Mouse (Mus musculus) hindbrain, embryonic 10.5 days (tissue): ENCODE data around the gene Kcnh7. TPM values are rescaled to one million over a fixed set of nuclear protein-coding genes. Genes with fewer than 3 reads are reported as not detected.

Experiments used
- DNase-seq: peaks from one replicate; pipeline ENCODE4 v3.0.0-alpha.2; 2017; ENCODE audit warnings: low spot score
- H3K27ac ChIP-seq: fragments of 300-500 bp; sonication (generic); 2 replicates; pipeline ENCODE4 v1.5.1; 2016; ENCODE audit warnings: mild to moderate bottlenecking, moderate library complexity
- H3K27me3 ChIP-seq: fragments of 300-500 bp; sonication (generic); 2 replicates; pipeline ENCODE4 v1.6.1; 2016; ENCODE audit warnings: mild to moderate bottlenecking; ENCODE audit not compliant: poor library complexity, insufficient read depth, severe bottlenecking
- H3K36me3 ChIP-seq: fragments of 300-500 bp; sonication (generic); 2 replicates; pipeline ENCODE4 v1.6.1; 2016; ENCODE audit warnings: mild to moderate bottlenecking, moderate library complexity
- H3K4me1 ChIP-seq: fragments of 300-500 bp; sonication (generic); replicated peaks from 2 replicates; pipeline ENCODE4 v1.6.1; 2016; ENCODE audit warnings: mild to moderate bottlenecking
- H3K4me3 ChIP-seq: fragments of 300-500 bp; sonication (generic); 2 replicates; pipeline ENCODE4 v1.5.1; 2016; ENCODE audit warnings: mild to moderate bottlenecking, moderate library complexity
- H3K9me3 ChIP-seq: fragments of 300-500 bp; sonication (generic); 2 replicates; pipeline ENCODE4 v1.6.1; 2016; ENCODE audit warnings: mild to moderate bottlenecking, moderate library complexity
- WGBS: fragments of 180-500 bp; shearing (Covaris S2); methylation state at CpG from one replicate; pipeline ENCODE4 v1.1.7; 2016; 5-methylcytosine and 5-hydroxymethylcytosine counted together
- polyA plus RNA-seq: library from polyadenylated mRNA; unstranded; fragments of >200 nt; fragmentation: Nextera tagmentation; extraction: Ambion mirVana; gene quantifications from 2 replicates; pipeline ENCODE4 v1.2.1, GENCODE M21; 2016

Gene Kcnh7
- polyA plus RNA-seq, 1 experiment from 2014 or later: 1.2 TPM

DNA sequence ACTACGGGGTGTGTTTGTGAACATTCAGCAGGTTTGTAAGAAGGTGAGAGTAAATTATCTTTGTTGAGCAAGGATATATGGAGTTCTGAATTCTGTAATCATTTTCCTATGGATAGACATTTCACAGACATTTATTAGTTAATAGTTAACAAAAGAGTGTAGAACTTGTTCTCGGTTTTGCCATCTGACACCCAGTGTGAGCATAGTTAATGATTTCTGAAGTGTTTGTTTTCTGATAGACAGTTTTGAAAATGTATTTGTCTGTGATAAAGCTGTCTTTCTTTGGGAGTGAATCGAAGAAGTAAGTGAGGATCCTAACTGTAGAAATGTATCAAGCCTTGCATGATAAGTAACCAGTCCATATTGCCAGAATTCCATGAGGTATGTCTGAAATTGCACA lies 276.4 kb downstream of the Kcnh7 start:
- H3K4me1 ChIP-seq: no peaks in the 10 kb centered on the region
- no peak for DNase-seq
- H3K27me3 ChIP-seq: no peaks in the 10 kb centered on the region
- no peaks in the 10 kb centered on the region for H3K36me3 ChIP-seq
- H3K27ac ChIP-seq: no peak overlapping the region
- no peaks in the 10 kb centered on the region for H3K9me3 ChIP-seq
- WGBS: 88% methylated on average over 3 of the region's 3 CpGs
- H3K4me3 ChIP-seq: no peak overlapping the region

DNA sequence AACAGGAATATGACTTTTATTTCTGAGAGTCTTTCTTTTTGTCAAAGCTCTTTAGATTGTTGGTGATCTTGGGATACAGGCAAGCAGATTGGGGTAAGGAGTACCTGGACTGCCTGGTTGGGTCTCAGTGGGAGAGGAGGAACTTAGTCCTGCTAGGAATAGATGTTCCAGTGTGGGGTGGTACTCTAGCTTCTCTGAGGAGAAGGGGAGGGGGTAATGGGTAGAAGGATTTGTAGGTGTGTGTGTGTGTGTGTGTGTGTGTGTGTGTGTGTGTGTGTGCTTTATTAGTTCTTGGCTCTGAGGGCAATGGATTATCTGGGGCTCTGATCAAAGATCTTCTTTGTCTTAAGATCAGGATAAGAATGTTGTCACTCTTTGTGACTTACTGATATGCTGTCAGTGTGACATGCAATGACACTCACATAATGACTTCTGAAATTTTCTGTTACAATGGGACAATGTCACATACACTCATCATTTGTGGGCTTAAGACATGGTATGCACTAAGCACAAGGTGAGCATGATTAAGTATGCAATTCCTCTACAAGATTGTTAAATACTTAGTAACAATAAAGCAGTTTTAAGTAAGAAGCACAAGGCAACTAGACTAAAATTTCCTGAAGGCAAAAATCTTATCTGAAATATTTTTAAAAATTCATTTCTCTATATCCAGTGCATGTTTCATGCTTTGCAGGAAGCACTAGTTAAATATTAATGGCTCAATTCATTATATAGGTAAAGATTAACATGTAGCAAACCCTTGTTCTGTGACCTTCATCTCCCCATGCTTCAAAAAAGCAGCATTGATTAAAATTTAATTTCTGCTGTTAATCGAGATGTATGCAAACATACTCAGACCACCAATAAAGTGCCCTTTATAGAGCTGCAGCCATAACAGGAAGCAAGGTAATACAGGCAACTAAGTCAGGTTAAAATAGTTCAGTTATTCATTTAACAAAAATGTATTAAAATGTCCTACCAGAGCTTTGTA lies 281.4 kb downstream of the Kcnh7 start:
- 86% methylated on average over 1 of the region's 1 CpGs for WGBS
- no peak overlapping the region for H3K4me3 ChIP-seq
- no peak overlapping the region for H3K27ac ChIP-seq
- no peaks in the 10 kb centered on the region for H3K4me1 ChIP-seq
- DNase-seq: no peak
- no peaks in the 10 kb centered on the region for H3K9me3 ChIP-seq
- H3K36me3 ChIP-seq: no peaks in the 10 kb centered on the region
- no peaks in the 10 kb centered on the region for H3K27me3 ChIP-seq

DNA sequence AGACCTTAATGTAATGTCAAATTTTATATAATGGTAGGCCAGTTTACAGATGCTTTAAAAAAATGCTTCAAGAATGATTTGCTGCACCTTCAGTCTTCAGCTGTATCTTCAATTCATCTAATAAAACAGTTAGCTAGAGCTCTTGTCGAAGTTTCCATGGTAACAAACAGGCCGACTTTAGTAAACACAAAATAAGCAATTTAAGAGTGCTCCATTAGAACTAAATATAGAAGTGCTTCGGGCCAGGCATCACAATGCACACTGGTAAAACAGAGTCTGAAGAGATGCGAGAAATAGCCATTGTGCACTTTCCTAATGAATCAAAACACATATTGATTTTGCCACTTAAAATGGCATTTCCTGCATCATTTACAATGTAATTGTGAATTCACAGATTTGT lies 305.3 kb downstream of the Kcnh7 start:
- Histone ChIP-seq H3K27me3 (no peaks in the 10 kb centered on the region), H3K27ac (no peak overlapping the region), H3K4me1 (no peaks in the 10 kb centered on the region), H3K9me3 (no peaks in the 10 kb centered on the region), H3K36me3 (no peaks in the 10 kb centered on the region), H3K4me3 (no peak overlapping the region)
- DNase-seq: no peak
- WGBS: 86% methylated on average over 4 of the region's 4 CpGs

DNA sequence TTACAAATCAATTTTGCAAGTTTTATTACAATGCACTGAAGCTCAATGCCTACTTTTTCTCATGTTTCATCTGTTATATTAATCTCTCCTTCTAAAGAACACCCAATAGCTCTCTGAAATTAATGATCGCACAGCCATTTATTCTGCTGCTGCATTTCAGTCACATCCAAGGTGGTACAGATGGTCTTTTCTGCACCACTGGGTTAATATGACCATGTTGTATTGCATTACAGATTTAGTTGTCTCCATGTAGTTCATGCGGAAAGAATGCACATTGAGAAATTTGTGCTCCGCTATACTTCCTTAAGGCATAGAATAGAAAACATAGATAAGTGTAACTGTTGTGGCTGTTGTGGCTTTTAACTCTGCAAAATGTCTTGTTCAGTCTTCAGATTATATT lies 328.7 kb downstream of the Kcnh7 start:
- no peaks in the 10 kb centered on the region for H3K27me3 ChIP-seq
- no peak overlapping the region for H3K4me3 ChIP-seq
- DNase-seq: no peak
- WGBS: 93% methylated on average over 3 of the region's 3 CpGs
- H3K4me1 ChIP-seq: no peaks in the 10 kb centered on the region
- H3K9me3 ChIP-seq: no peaks in the 10 kb centered on the region
- H3K36me3 ChIP-seq: no peaks in the 10 kb centered on the region
- H3K27ac ChIP-seq: no peak overlapping the region

DNA sequence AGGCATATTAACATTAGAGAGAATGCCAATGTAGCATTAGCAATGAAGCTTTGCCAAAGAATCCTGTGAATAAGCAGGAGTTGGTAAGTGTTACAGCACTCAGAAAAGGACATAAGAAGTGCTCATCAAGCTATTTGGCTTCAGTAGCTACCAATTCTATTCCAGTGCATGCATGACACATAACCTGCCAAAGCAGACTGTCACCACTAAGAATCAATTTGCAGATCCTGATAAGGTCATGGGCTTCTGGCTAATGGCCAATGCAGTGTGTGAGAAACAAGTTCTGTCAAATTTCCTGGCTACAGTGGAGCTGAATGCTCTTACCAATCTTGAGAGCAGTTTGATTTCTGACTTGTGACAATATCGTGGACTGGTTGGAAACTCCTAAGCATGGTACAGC lies 341.5 kb downstream of the Kcnh7 start:
- Histone ChIP-seq H3K4me3 (no peak overlapping the region), H3K27ac (no peak overlapping the region), H3K4me1 (no peaks in the 10 kb centered on the region), H3K36me3 (no peaks in the 10 kb centered on the region), H3K27me3 (no peaks in the 10 kb centered on the region), H3K9me3 (no peaks in the 10 kb centered on the region)
- no peak for DNase-seq
- WGBS: 93% methylated on average over 1 of the region's 1 CpGs

DNA sequence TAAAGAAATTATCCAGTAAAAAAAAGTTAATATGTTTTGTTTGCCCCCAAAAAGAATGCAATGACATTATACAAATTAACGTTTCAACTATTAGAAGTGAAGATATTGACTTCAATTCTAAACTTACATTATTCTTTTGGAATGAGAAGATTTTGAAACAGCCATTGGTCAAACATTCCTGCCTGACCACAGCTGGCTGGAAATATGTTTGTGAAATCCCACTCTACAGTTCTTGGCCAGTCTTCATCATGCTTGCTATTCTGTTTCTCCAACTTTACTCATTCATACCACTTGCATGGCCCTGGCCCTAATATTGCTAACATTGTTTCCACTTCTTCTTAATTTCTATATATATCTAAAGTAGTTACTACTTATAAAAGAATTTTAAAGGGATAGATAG lies 349.8 kb downstream of the Kcnh7 start:
- no peak overlapping the region for H3K27ac ChIP-seq
- no peaks in the 10 kb centered on the region for H3K27me3 ChIP-seq
- H3K9me3 ChIP-seq: no peaks in the 10 kb centered on the region
- H3K4me1 ChIP-seq: no peaks in the 10 kb centered on the region
- no peaks in the 10 kb centered on the region for H3K36me3 ChIP-seq
- 83% methylated on average over 1 of the region's 1 CpGs for WGBS
- DNase-seq: no peak
- no peak overlapping the region for H3K4me3 ChIP-seq

DNA sequence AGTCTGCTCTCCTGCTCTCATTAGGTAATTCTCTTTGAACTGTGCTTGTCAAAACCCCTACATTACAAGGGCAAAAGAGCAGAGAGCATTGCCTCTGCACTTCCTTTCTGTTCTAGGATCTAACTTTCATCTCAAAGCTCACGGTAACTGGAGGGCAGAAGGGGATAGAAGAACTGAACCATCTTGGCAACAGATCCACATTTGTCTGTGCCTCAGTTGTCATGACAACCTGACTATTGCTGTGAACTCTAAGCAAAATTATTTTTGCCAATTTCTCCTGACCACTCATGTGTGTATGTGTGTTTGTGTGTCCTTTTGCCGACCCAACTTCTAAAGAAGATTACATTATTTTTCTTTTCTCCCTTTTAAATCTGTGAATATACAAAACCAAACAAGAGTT lies 364.9 kb downstream of the Kcnh7 start:
- no peaks in the 10 kb centered on the region for H3K27me3 ChIP-seq
- WGBS: 66% methylated on average over 2 of the region's 2 CpGs
- H3K9me3 ChIP-seq: no peaks in the 10 kb centered on the region
- no peaks in the 10 kb centered on the region for H3K4me1 ChIP-seq
- no peaks in the 10 kb centered on the region for H3K36me3 ChIP-seq
- DNase-seq: no peak
- H3K27ac ChIP-seq: no peak overlapping the region
- no peak overlapping the region for H3K4me3 ChIP-seq

DNA sequence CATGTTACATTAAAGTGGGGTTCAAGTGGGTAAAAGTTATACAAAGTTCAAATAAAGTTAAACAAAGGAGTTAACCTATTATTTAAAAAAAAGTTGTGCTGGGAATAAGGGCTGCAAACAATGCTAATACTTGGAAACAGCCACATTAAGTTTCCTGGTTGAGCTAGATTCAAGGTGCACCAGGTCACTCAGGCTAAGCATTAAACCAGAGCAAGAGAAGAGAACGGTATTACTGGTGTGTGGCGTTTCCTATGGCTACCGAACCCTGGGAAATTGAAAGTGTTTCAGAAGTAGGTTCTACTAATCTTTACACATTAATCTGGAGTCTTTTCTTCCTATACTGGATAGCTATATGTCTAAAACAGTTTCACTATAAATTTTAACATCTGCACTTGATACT lies 368.1 kb downstream of the Kcnh7 start:
- Histone ChIP-seq H3K4me1 (no peaks in the 10 kb centered on the region), H3K4me3 (no peak overlapping the region), H3K9me3 (no peaks in the 10 kb centered on the region), H3K36me3 (no peaks in the 10 kb centered on the region), H3K27me3 (no peaks in the 10 kb centered on the region), H3K27ac (no peak overlapping the region)
- WGBS: 88% methylated on average over 3 of the region's 3 CpGs
- no peak for DNase-seq

DNA sequence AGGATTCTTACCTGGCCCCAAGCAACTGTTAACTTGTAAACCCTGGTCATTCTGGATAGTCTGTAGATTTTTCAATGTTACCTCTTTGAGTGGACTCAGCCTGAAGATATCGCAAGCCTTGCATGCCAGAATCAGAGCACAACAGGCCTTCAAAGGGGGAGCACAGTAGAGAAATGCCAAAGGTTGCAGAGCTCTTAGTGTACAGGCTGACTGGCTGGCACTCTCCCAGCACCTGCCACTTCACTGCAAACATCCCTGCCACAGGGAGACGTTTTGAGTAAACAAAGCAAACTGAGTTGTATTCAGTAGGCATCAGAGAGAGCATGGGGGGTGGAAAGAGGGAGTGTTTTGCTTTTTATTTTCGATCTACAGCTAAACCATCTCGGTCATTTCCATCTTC lies 375.3 kb downstream of the Kcnh7 start:
- Histone ChIP-seq H3K4me3 (no peak overlapping the region), H3K36me3 (no peaks in the 10 kb centered on the region), H3K4me1 (0 out of 2 replicates have a peak, but pooled peaks cover 3% of the 10 kb centered on the region), H3K27ac (no peak overlapping the region), H3K9me3 (no peaks in the 10 kb centered on the region), H3K27me3 (no peaks in the 10 kb centered on the region)
- DNase-seq: no peak
- 61% methylated on average over 4 of the region's 4 CpGs for WGBS

DNA sequence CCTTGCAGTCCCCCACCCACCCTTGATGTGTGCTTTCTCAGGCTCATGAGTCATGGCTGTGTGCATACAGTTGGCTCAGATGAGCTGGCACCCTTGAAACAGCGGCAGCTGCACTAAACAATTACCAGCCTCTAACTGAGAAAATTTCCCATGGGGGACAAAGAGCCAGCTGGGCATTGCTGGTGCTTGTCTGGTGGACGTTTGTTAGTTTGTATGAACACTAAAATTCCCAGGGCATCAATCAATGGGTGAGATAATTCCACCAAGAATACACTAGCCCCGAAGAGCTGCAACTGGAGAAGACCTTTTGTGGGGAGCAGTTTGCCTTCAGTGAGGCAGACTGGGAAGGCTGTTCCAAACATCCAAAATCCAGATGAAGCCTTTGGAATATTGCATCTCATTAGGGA lies 376.6 kb downstream of the Kcnh7 start:
- H3K36me3 ChIP-seq: no peaks in the 10 kb centered on the region
- peak; percentile 32 for DNase-seq
- no peak overlapping the region for H3K27ac ChIP-seq
- H3K4me3 ChIP-seq: no peak overlapping the region
- no peaks in the 10 kb centered on the region for H3K9me3 ChIP-seq
- H3K4me1 ChIP-seq: 0 out of 2 replicates have a peak, but pooled peaks cover 3% of the 10 kb centered on the region
- WGBS: 47% methylated on average over 3 of the region's 3 CpGs
- no peaks in the 10 kb centered on the region for H3K27me3 ChIP-seq

DNA sequence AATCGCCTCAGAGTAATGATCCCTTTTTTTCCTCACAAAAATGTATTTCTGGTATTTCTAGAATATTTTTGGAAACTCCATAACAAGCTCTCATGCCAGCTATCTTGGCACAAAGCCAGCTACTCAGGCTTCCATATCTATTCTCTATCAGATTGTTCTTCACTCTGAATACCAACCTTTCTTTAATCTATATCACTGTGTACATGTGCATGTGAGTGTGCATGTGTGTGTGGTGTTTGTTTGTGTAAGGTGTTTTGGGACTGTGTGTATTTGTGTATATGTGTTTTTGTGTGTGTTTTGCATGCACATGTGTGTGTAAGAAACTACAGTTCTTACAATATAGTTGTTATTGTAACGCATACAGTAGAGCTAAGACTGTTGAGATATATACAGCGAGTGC lies 377.2 kb downstream of the Kcnh7 start:
- Histone ChIP-seq H3K4me1 (0 out of 2 replicates have a peak, but pooled peaks cover 3% of the 10 kb centered on the region), H3K36me3 (no peaks in the 10 kb centered on the region), H3K4me3 (no peak overlapping the region), H3K9me3 (no peaks in the 10 kb centered on the region), H3K27me3 (no peaks in the 10 kb centered on the region), H3K27ac (peak overlapping the region; percentile 57; the same call in 1 of the 2 replicates)
- 89% methylated on average over 3 of the region's 3 CpGs for WGBS
- DNase-seq: no peak

DNA sequence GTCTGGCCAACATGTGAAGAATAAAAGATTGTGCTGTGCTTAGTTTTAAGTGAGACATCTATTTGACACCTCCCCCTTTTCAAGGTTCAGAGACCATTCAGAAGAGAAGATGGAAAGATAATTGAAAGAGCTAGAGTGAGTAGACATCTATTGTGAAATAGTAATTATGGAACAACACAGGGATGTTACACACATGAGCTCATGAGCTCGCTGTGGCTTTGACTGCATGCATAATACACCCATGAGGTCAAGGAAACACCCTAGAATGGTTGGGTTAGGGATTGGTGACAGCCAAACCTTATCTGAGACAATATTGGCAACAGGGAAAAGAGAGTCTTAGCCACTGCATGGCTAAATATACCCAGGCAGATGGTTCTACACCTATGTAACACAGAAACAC lies 380.1 kb downstream of the Kcnh7 start:
- Histone ChIP-seq H3K36me3 (no peaks in the 10 kb centered on the region), H3K4me1 (0 out of 2 replicates have a peak, but pooled peaks cover 3% of the 10 kb centered on the region), H3K4me3 (no peak overlapping the region), H3K27me3 (no peaks in the 10 kb centered on the region), H3K27ac (no peak overlapping the region), H3K9me3 (no peaks in the 10 kb centered on the region)
- no peak for DNase-seq
- 68% methylated on average over 1 of the region's 1 CpGs for WGBS

DNA sequence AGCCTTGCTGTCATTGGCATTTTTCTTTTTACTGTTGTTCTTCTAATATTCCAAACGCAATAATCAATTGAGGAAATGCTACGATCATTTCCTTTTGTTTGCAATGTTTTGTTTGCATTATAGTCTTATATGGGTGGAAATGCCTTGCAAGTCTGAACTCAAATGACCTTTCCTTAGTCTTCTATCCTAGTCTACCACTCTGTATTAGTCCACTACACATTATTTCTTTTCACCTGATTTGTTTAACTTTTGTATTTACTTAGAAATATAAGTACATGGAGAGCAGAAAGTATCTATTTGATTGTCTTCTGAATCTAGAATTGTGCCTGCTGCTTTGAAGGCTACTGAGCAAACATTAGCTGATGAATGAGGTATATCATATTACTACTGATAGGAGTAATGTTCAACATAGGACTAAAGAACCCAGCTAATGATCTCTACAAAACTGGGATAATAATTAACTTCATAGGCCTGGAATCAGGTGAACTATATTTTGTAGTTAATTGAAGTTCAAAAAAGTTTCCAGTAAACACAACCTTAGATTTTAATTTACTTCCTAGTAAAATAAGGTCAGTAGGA lies 399.5 kb downstream of the Kcnh7 start:
- H3K4me1 ChIP-seq: no peaks in the 10 kb centered on the region
- no peak overlapping the region for H3K27ac ChIP-seq
- WGBS: 70% methylated on average over 2 of the region's 2 CpGs
- H3K27me3 ChIP-seq: no peaks in the 10 kb centered on the region
- no peaks in the 10 kb centered on the region for H3K36me3 ChIP-seq
- no peak for DNase-seq
- no peaks in the 10 kb centered on the region for H3K9me3 ChIP-seq
- no peak overlapping the region for H3K4me3 ChIP-seq
